In genomic region chrX:81472500-81472899, GRCm38 (mm10) we compare ENCODE assay signal across 11 mouse cellular contexts. TPM values are rescaled to one million over a fixed set of nuclear protein-coding genes. Genes with fewer than 3 reads are reported as not detected.
DNase-seq lines count a peak whose midpoint lies in the region; ATAC-seq and TF ChIP-seq lines count a peak whose summit lies in the region.
"Had no signal": no experiment of that assay in that cellular context is flagged by ENCODE, and none has a peak within 500 bp of the region (broad histone marks: within the 10 kb centered on the region; RNA-seq: fewer than 3 reads in every experiment).

No protein-coding gene starts in this region.

- intact Hi-C loops in left cerebral cortex, postnatal 14 days (cut with DNase I): no loop called here

- no peak overlapping the region for H3K4me3 ChIP-seq in embryonic facial prominence, embryonic 11.5 days (ENCODE audit: low read depth, low read length)
- H3K4me3 ChIP-seq in embryonic facial prominence, embryonic 10.5 days: no peak overlapping the region
- no peak overlapping the region for H3K4me3 ChIP-seq in CH12.LX (replicated peaks in 1 of 3; ENCODE audit: low read depth in 2 of 3, low read length in 2 of 3, poor library complexity in 1 of 3)
- no peak overlapping the region for H3K4me3 ChIP-seq in embryonic facial prominence, embryonic 14.5 days (ENCODE audit: low read depth, low read length)
- H3K4me3 ChIP-seq in midbrain, embryonic 10.5 days: no peak overlapping the region

- peak; percentile 42 for DNase-seq in embryonic facial prominence, embryonic 11.5 days (ENCODE audit: low spot score)
- DNase-seq in embryonic facial prominence, embryonic 10.5 days (ENCODE audit: low spot score): no peak
- peak; percentile 18 to 20 for DNase-seq in left cerebral cortex, postnatal 14 days (ENCODE audit: low spot score in 2 of 2)
- no peak for DNase-seq in left cerebral cortex, adult 11 months (ENCODE audit: low spot score)
- no peak for DNase-seq in CH12.LX (ENCODE audit: extremely low read depth)
- peak; percentile 48 for DNase-seq in embryonic facial prominence, embryonic 14.5 days (ENCODE audit: low spot score)
- no peak for DNase-seq in urinary bladder, postnatal 36 days (ENCODE audit: low spot score in 2 of 2)
- DNase-seq in midbrain, embryonic 10.5 days (ENCODE audit: low spot score): no peak

- H3K36me3 ChIP-seq in embryonic facial prominence, embryonic 11.5 days (replicated peaks; ENCODE audit: control insufficient read depth, insufficient read depth, low read depth, low read length): no peaks in the 10 kb centered on the region
- H3K36me3 ChIP-seq in embryonic facial prominence, embryonic 10.5 days (replicated peaks): no peaks in the 10 kb centered on the region
- H3K36me3 ChIP-seq in CH12.LX (replicated peaks in 1 of 2; ENCODE audit: control insufficient read depth in 1 of 2, insufficient read depth in 1 of 2, low read length in 1 of 2): no peaks in the 10 kb centered on the region
- no peaks in the 10 kb centered on the region for H3K36me3 ChIP-seq in embryonic facial prominence, embryonic 14.5 days (ENCODE audit: control insufficient read depth, insufficient read depth, low read length)
- H3K36me3 ChIP-seq in midbrain, embryonic 10.5 days: no peaks in the 10 kb centered on the region

- TF ChIP-seq POLR2A in CH12.LX (IDR thresholded peaks at IDR 0.05; ENCODE audit: low read depth, low read length): no peak

- TF ChIP-seq RAD21 in CH12.LX (IDR thresholded peaks at IDR 0.05; ENCODE audit: low read depth, low read length): no peak

- H3K27ac ChIP-seq in embryonic facial prominence, embryonic 11.5 days (replicated peaks; ENCODE audit: low read depth, low read length): no peak overlapping the region
- no peak overlapping the region for H3K27ac ChIP-seq in embryonic facial prominence, embryonic 10.5 days (replicated peaks)
- no peak overlapping the region for H3K27ac ChIP-seq in CH12.LX (ENCODE audit: insufficient read depth, low read depth)
- no peak overlapping the region for H3K27ac ChIP-seq in embryonic facial prominence, embryonic 14.5 days (replicated peaks; ENCODE audit: low read depth, low read length)
- H3K27ac ChIP-seq in midbrain, embryonic 10.5 days (replicated peaks): no peak overlapping the region

- H3K9me3 ChIP-seq in embryonic facial prominence, embryonic 11.5 days (replicated peaks; ENCODE audit: control insufficient read depth, low read length): no peaks in the 10 kb centered on the region
- no peaks in the 10 kb centered on the region for H3K9me3 ChIP-seq in embryonic facial prominence, embryonic 10.5 days
- peaks cover 6% of the 10 kb centered on the region for H3K9me3 ChIP-seq in CH12.LX (replicated peaks; ENCODE audit: low read length)
- no peaks in the 10 kb centered on the region for H3K9me3 ChIP-seq in embryonic facial prominence, embryonic 14.5 days (ENCODE audit: control insufficient read depth, low read length)
- H3K9me3 ChIP-seq in midbrain, embryonic 10.5 days (replicated peaks): peaks cover 7% of the 10 kb centered on the region; the same call in 1 of the 2 replicates

- H3K79me2 ChIP-seq in CH12.LX (replicated peaks; ENCODE audit: control insufficient read depth, extremely low read depth, insufficient read depth, poor library complexity, severe bottlenecking): no peaks in the 10 kb centered on the region

- dilution Hi-C loops in CH12.LX (cut with MboI; ENCODE audit: extremely low pct_ligation_motif_present, extremely low pct_unique_long_range_greater_than_20kb, low sequenced_read_pairs): no loop called here

- in situ Hi-C loops in CH12.LX (cut with MboI; ENCODE audit: low pct_ligation_motif_present, low pct_unique_long_range_greater_than_20kb, low sequenced_read_pairs): no loop called here

- no peak for TF ChIP-seq EP300 in CH12.LX (IDR thresholded peaks at IDR 0.05; ENCODE audit: low read length)

- no peak overlapping the region for H3K4me2 ChIP-seq in embryonic facial prominence, embryonic 11.5 days (ENCODE audit: low read depth, low read length)
- H3K4me2 ChIP-seq in CH12.LX (ENCODE audit: insufficient read depth, low read depth, poor library complexity, severe bottlenecking): no peak overlapping the region
- no peak overlapping the region for H3K4me2 ChIP-seq in embryonic facial prominence, embryonic 14.5 days (ENCODE audit: low read depth, low read length)

- no peak overlapping the region for H3K9ac ChIP-seq in embryonic facial prominence, embryonic 11.5 days (replicated peaks; ENCODE audit: low read length)
- H3K9ac ChIP-seq in CH12.LX (ENCODE audit: insufficient read depth, low read depth): no peak overlapping the region
- no peak overlapping the region for H3K9ac ChIP-seq in embryonic facial prominence, embryonic 14.5 days (ENCODE audit: low read depth, low read length)

- no peaks in the 10 kb centered on the region for H3K4me1 ChIP-seq in embryonic facial prominence, embryonic 11.5 days (ENCODE audit: control insufficient read depth, insufficient read depth, low read length)
- no peaks in the 10 kb centered on the region for H3K4me1 ChIP-seq in embryonic facial prominence, embryonic 10.5 days
- H3K4me1 ChIP-seq in CH12.LX (ENCODE audit: control insufficient read depth in 1 of 2, insufficient read depth in 2 of 2): no peaks in the 10 kb centered on the region
- no peaks in the 10 kb centered on the region for H3K4me1 ChIP-seq in embryonic facial prominence, embryonic 14.5 days (ENCODE audit: control insufficient read depth, insufficient read depth, low read length)
- H3K4me1 ChIP-seq in midbrain, embryonic 10.5 days: no peaks in the 10 kb centered on the region

- ATAC-seq in embryonic facial prominence, embryonic 11.5 days (replicated peaks; ENCODE audit: insufficient number of reproducible peaks, low FRiP score, low TSS enrichment, low read depth): no peak
- ATAC-seq in embryonic facial prominence, embryonic 14.5 days (ENCODE audit: low read depth): no peak
- ATAC-seq: forebrain, embryonic 16.5 days had no signal

- H3K27me3 ChIP-seq in embryonic facial prominence, embryonic 11.5 days (ENCODE audit: control insufficient read depth, insufficient read depth, low read length): no peaks in the 10 kb centered on the region
- H3K27me3 ChIP-seq in embryonic facial prominence, embryonic 10.5 days (replicated peaks; ENCODE audit: low read depth, poor library complexity, severe bottlenecking): no peaks in the 10 kb centered on the region
- H3K27me3 ChIP-seq in CH12.LX (replicated peaks): no peaks in the 10 kb centered on the region
- H3K27me3 ChIP-seq in embryonic facial prominence, embryonic 14.5 days (replicated peaks; ENCODE audit: control insufficient read depth, insufficient read depth, low read length): no peaks in the 10 kb centered on the region
- H3K27me3 ChIP-seq in midbrain, embryonic 10.5 days (ENCODE audit: low read depth, poor library complexity, severe bottlenecking): no peaks in the 10 kb centered on the region

- TF ChIP-seq CTCF in CH12.LX (conservative IDR thresholded peaks at IDR 0.05 in 1 of 2, IDR thresholded peaks at IDR 0.05 in 1 of 2; ENCODE audit: low read depth in 2 of 2, low read length in 2 of 2): no peak

TF ChIP-seq in CH12.LX, 34 proteins besides CTCF, POLR2A, EP300 and RAD21:
- TF ChIP-seq ZNF384 (IDR thresholded peaks at IDR 0.05; ENCODE audit: low read depth, low read length) (peak; percentile 37; the same call in 1 of the 2 replicates), CHD2 (IDR thresholded peaks at IDR 0.05; ENCODE audit: low read length) (no peak), GABPA (IDR thresholded peaks at IDR 0.05; ENCODE audit: insufficient replicate concordance, low read depth, low read length) (no peak), BHLHE40 (IDR thresholded peaks at IDR 0.05; ENCODE audit: low read depth, low read length) (no peak)
TF ChIP-seq in CH12.LX: peak in this region for 1.

RNA-seq across cellular contexts. Expression of gene 4930595M18Rik, which starts 14.6 kb away (rescaled TPM):
- not detected in 2 replicates for polyA plus RNA-seq in embryonic facial prominence, embryonic 11.5 days (2014; fragmentation: Nextera tagmentation; extraction: Ambion mirVana)
- not detected in 2 replicates for polyA plus RNA-seq in embryonic facial prominence, embryonic 10.5 days (2016; fragmentation: Nextera tagmentation; extraction: Ambion mirVana)
- total RNA-seq in left cerebral cortex, postnatal 14 days (2021): not detected
- total RNA-seq in CH12.LX (2012; rRNA removed) (not detected in 2 replicates), CH12.LX (2014; rRNA removed) (not detected in 2 replicates)
- polyA plus RNA-seq in CH12.LX (2012; ENCODE audit: insufficient read length, low read depth): not detected in 2 replicates
- polyA plus RNA-seq in embryonic facial prominence, embryonic 14.5 days (2014; fragmentation: Nextera tagmentation; extraction: Ambion mirVana): not detected in 2 replicates
- not detected in 2 replicates for polyA plus RNA-seq in midbrain, embryonic 10.5 days (2016; fragmentation: Nextera tagmentation; extraction: Ambion mirVana)
- total RNA-seq: heart, postnatal 10 days; megakaryocyte, adult 5-6 weeks had no signal
- polyA plus RNA-seq: forebrain, embryonic 16.5 days had no signal

Comparison
In these comparisons a context has a peak if more than half of its experiments do, and no peak if none do; other contexts are left out.
1. DNase-seq: peak in embryonic facial prominence, embryonic 11.5 days (single experiment), left cerebral cortex, postnatal 14 days (2 of 2) and embryonic facial prominence, embryonic 14.5 days (single experiment); none in embryonic facial prominence, embryonic 10.5 days (single experiment), left cerebral cortex, adult 11 months (single experiment), CH12.LX (single experiment), urinary bladder, postnatal 36 days (0 of 2) and midbrain, embryonic 10.5 days (single experiment).